Mouse (Mus musculus): ENCODE measurements around the gene Epha4. TPM values are rescaled to one million over a fixed set of nuclear protein-coding genes. Genes with fewer than 3 reads are reported as not detected.

Gene Epha4
- 93.3 and 95.7 TPM in 2 replicates for polyA plus RNA-seq (2015; fragmentation: Nextera tagmentation; extraction: Ambion mirVana)

DNA sequence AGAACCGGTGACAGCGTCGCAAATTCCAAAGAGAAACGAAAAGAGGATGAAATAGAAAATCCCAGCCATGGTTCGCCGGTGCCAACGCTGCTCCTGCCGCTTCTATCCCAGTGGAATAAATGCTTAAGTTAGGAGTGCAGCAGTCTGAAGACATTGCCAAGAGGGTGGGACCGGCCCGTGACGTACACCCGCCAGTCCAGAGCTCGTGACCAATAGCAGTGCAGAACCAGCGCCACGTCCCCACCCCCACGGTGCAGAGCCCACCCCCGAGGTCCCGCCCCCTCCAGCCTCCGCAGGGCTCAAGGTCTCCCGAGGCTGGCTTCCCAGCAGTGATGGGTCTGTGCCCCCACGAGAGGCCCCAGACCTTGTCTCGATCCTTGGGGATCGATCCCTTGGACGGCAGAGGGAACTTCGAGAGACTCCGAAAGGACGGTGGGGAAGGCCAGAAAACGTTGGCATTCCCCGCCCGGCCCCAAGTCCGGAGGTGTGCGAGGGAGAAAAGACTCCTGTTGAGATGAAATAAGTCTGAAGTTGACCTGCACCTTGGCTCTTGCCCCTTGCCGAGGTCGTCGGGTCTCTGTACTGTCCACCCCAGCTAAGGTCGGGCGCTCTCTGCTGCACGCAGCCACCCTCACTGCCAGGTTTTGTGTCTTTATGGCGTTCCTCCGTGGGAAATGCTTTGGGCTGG, at the start of gene Epha4:
Gene Epha4, minus strand, starts transcription at position 126 of the 688 bp plus-strand sequence.
- Histone ChIP-seq H3K36me3 (no peaks in the 10 kb centered on the region), H3K9ac (replicated peaks) (peak within 1 kb of the TSS; percentile 75), H3K9me3 (no peaks in the 10 kb centered on the region), H3K4me1 (peaks cover 38% of the 10 kb centered on the region), H3K4me2 (replicated peaks) (peak within 1 kb of the TSS; percentile 85), H3K27me3 (no peaks in the 10 kb centered on the region), H3K4me3 (peak within 1 kb of the TSS; percentile 68), H3K27ac (replicated peaks) (peak within 1 kb of the TSS; percentile 90)
- peak; percentile 94 for ATAC-seq (replicated peaks)
- WGBS, result under 1% methylated on average over 40 of the region's 40 CpGs

DNA sequence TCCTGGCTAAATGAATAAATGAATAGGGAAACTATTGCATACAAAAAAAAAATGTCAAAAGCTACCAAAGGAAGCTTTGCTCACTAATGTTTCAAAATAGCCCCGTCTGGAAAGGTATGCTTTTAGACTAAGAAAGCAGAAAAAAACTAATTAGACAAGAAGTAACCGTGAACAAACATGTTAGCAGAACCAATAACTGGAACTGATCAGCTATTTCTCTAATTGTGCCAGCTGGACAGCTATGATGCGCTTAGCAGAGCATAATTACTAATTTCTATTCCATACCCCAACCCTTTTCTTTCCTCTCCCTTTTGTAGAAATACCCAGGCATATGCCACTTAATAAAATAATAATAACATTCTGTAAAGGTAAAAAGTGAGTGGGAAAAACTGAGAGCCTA, 41.3 kb upstream of the Epha4 start:
- 26% methylated on average over 3 of the region's 3 CpGs for WGBS
- H3K4me1 ChIP-seq, result peaks cover 16% of the 10 kb centered on the region
- H3K4me2 ChIP-seq (replicated peaks), result no peak overlapping the region
- H3K27me3 ChIP-seq, result no peaks in the 10 kb centered on the region
- no peak for ATAC-seq (replicated peaks)
- 0 out of 2 replicates have a peak overlapping the region, but pooled peaks have one; percentile 27 for H3K27ac ChIP-seq (replicated peaks)
- H3K9me3 ChIP-seq, result no peaks in the 10 kb centered on the region
- H3K36me3 ChIP-seq, result no peaks in the 10 kb centered on the region
- H3K4me3 ChIP-seq, result no peak overlapping the region
- no peak overlapping the region for H3K9ac ChIP-seq (replicated peaks)

DNA sequence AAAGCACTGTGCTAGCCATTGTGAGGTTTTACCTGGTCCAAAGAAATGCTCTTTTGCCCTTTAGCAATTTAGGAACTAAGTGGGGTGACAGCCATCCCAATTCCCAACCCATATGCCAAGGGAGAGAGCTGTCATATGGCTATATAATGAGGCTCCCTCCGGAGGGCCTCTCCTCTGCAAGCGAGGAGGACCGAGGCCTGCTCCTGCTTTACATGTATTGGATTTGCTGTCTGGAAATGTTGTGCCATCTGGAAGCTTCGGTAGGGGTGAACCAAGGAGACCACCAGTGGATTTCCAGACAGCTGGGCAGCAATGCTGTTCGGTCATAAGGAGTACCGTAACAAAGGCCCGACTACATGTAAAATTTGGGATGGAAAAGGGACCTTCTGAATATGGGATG, 37.0 kb upstream of the Epha4 start:
- H3K27ac ChIP-seq (replicated peaks), result no peak overlapping the region
- peaks cover 19% of the 10 kb centered on the region for H3K4me1 ChIP-seq
- no peaks in the 10 kb centered on the region for H3K36me3 ChIP-seq
- no peak overlapping the region for H3K9ac ChIP-seq (replicated peaks)
- ATAC-seq (replicated peaks), result no peak
- no peaks in the 10 kb centered on the region for H3K27me3 ChIP-seq
- no peak overlapping the region for H3K4me2 ChIP-seq (replicated peaks)
- WGBS, result 76% methylated on average over 7 of the region's 7 CpGs
- H3K9me3 ChIP-seq, result no peaks in the 10 kb centered on the region
- H3K4me3 ChIP-seq, result no peak overlapping the region

DNA sequence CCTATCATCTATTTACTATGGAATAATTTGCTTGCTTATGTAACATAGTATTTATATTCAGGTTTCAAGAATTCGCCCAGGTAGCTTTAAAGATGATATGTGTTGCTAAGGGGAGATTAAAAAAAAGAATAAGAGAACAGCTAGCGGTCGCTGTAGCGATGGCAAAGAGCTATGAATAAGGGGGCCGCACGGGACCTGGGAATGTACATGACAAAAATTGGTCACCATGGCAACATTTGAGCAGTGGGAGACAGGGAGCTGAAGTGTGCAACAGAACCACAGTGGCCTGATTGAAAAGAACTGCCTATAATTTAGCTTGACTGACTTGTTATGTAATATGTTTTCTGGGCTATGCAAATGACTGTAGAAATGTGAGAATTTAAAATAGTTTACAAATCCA, 30.8 kb upstream of the Epha4 start:
- Histone ChIP-seq H3K27ac (replicated peaks) (peak overlapping the region; percentile 74), H3K4me1 (peaks cover 32% of the 10 kb centered on the region), H3K36me3 (no peaks in the 10 kb centered on the region), H3K9ac (replicated peaks) (no peak overlapping the region), H3K4me3 (no peak overlapping the region), H3K27me3 (no peaks in the 10 kb centered on the region), H3K9me3 (no peaks in the 10 kb centered on the region), H3K4me2 (replicated peaks) (peak overlapping the region; percentile 5)
- peak; percentile 97 for ATAC-seq (replicated peaks)
- WGBS, result 6% methylated on average over 6 of the region's 6 CpGs

DNA sequence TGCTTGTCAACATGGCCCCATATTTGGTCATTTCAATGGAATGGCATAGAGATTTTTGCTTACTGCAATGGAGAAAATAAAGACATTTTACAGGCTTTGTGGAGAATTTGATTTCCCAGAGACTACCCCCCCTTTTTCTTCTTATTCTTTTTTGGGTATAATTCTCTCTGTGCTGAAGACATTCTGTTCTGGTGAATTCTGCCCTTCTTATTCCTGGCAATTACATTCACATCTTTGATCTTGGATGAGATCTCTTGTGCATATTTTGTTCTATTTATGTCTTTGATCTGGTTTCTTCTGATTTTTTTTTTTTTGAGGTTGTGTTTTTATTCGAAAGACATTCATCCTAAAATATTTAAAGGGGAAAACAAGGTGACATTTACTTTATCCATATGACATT, 30.1 kb upstream of the Epha4 start:
- Histone ChIP-seq H3K9ac (replicated peaks) (no peak overlapping the region), H3K9me3 (no peaks in the 10 kb centered on the region), H3K4me2 (replicated peaks) (no peak overlapping the region), H3K4me3 (no peak overlapping the region), H3K36me3 (no peaks in the 10 kb centered on the region), H3K4me1 (peaks cover 33% of the 10 kb centered on the region), H3K27me3 (no peaks in the 10 kb centered on the region), H3K27ac (replicated peaks) (peak overlapping the region; percentile 74; the same call in 1 of the 2 replicates)
- 60% methylated on average over 1 of the region's 1 CpGs for WGBS
- no peak for ATAC-seq (replicated peaks)

DNA sequence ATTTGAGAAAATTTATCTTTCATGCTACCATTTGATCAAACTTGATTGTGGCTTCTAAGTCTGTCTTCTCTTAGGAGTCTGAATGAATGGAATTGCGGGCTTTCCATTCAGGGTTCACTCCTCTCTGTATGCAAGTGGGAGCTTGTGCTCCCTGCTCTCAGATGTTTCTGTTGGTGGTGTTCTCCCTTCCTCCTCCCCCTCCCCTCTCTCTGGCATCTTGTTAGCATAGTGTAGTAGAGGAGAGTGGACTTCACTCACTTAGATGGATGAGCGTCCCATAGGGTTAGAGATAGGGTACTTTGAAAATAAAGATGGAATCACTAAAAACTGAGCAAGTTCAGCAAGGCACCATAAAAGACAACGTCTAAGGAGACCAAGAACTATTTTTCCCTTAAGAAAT, 29.4 kb upstream of the Epha4 start:
- Histone ChIP-seq H3K9me3 (no peaks in the 10 kb centered on the region), H3K4me2 (replicated peaks) (no peak overlapping the region), H3K9ac (replicated peaks) (no peak overlapping the region), H3K36me3 (no peaks in the 10 kb centered on the region), H3K27me3 (no peaks in the 10 kb centered on the region), H3K4me3 (no peak overlapping the region), H3K27ac (replicated peaks) (peak overlapping the region; percentile 2; the same call in 1 of the 2 replicates), H3K4me1 (peaks cover 39% of the 10 kb centered on the region)
- WGBS, result 32% methylated on average over 3 of the region's 3 CpGs
- ATAC-seq (replicated peaks), result 0 out of 2 replicates have a peak, but pooled peaks have one; percentile 46

DNA sequence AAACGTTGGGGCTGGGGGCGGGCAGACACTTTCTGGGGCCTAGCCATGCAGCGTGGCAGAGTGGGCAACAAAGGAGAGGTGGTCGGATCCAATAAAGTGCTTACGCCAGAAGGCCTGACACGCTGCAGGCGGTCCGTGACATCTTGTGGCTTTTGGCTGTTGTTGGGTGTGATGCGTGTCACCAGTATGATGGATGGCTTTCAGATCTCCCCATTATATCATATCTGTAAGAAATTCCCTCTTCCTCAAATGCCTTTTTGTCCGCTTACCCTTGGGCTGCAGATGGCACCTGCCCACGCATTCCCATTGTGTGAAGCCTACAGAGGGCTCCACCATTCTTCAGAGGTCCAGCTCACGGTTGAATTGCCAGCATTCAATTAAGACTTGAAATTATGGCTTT, 25.1 kb upstream of the Epha4 start:
- ATAC-seq (replicated peaks), result no peak
- Histone ChIP-seq H3K4me3 (no peak overlapping the region), H3K9ac (replicated peaks) (no peak overlapping the region), H3K4me1 (peaks cover 18% of the 10 kb centered on the region), H3K4me2 (replicated peaks) (no peak overlapping the region), H3K36me3 (no peaks in the 10 kb centered on the region), H3K27me3 (no peaks in the 10 kb centered on the region), H3K9me3 (no peaks in the 10 kb centered on the region), H3K27ac (replicated peaks) (no peak overlapping the region)
- WGBS, result 74% methylated on average over 12 of the region's 12 CpGs

DNA sequence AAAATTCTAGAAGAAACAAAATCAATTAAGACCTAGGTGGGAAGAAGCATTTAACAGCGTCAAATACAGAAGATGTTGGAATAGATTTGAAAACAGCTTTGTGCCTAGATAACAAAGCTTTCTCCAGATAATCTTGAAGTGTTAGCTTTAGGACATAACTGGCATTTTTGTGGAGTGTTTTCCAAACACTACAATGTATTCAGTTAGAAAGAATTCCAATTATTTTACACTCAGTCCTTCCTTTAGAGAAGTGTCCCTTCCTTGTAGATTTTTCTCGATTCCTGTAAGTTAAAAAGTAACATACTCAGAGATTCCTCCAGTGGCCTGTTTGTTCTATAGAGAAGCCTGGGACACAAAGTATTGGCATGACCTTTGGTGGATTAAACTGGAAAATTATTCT, 23.7 kb upstream of the Epha4 start:
- H3K4me1 ChIP-seq, result peaks cover 8% of the 10 kb centered on the region
- H3K9ac ChIP-seq (replicated peaks), result no peak overlapping the region
- H3K27me3 ChIP-seq, result no peaks in the 10 kb centered on the region
- no peak overlapping the region for H3K4me3 ChIP-seq
- no peak overlapping the region for H3K4me2 ChIP-seq (replicated peaks)
- H3K27ac ChIP-seq (replicated peaks), result no peak overlapping the region
- no peaks in the 10 kb centered on the region for H3K9me3 ChIP-seq
- WGBS, result 78% methylated on average over 2 of the region's 2 CpGs
- no peaks in the 10 kb centered on the region for H3K36me3 ChIP-seq
- ATAC-seq (replicated peaks), result no peak

GRCm38 (mm10) chr1:77535905-77536304, 21.0 kb upstream of the Epha4 start:
- H3K27ac ChIP-seq (replicated peaks), result no peak overlapping the region
- no peak overlapping the region for H3K4me2 ChIP-seq (replicated peaks)
- 89% methylated on average over 5 of the region's 5 CpGs for WGBS
- ATAC-seq (replicated peaks), result no peak
- no peaks in the 10 kb centered on the region for H3K9me3 ChIP-seq
- H3K4me3 ChIP-seq, result no peak overlapping the region
- H3K27me3 ChIP-seq, result no peaks in the 10 kb centered on the region
- no peak overlapping the region for H3K9ac ChIP-seq (replicated peaks)
- peaks cover 22% of the 10 kb centered on the region for H3K4me1 ChIP-seq
- H3K36me3 ChIP-seq, result no peaks in the 10 kb centered on the region

DNA sequence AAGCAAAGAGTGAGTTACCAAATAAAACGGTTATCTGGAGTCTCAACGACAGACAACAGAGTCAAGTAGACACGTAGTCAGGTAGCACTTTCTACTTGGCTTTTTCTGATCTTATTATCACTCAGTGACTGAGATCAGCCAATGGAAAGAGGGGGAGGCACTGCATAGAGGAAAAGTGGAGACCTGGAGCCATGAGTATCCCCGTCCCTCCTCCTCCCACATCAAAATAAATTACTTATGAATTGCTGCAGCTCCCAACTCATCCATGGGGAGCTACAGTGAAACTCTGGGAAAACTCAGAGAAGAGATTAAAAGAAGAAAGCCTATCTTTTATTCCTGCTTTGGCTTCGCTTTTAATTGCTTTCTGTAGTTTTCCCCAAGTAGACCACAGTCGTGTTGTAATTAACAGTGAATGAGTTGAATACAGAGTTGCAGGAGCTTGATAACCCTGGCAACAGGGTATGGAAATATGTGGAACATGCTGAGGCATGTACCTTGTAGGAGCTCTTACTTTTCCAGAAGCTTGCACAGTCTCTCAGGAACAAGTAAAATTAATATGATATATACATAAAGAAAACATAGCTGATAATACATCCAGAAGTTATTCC, 17.8 kb upstream of the Epha4 start:
- Histone ChIP-seq H3K4me2 (replicated peaks) (peak overlapping the region; percentile 16), H3K27ac (replicated peaks) (peak overlapping the region; percentile 61)
- ATAC-seq (replicated peaks), result peak; percentile 49

GRCm38 (mm10) chr1:77531934-77532575, 17.2 kb upstream of the Epha4 start:
- Histone ChIP-seq H3K4me3 (no peak overlapping the region), H3K4me2 (replicated peaks) (peak overlapping the region; percentile 16; the same call in 1 of the 2 replicates), H3K4me1 (peaks cover 19% of the 10 kb centered on the region), H3K9ac (replicated peaks) (no peak overlapping the region), H3K36me3 (no peaks in the 10 kb centered on the region), H3K9me3 (no peaks in the 10 kb centered on the region), H3K27ac (replicated peaks) (peak overlapping the region; percentile 61), H3K27me3 (no peaks in the 10 kb centered on the region)
- ATAC-seq (replicated peaks), result peak; percentile 90
- 8% methylated on average over 5 of the region's 5 CpGs for WGBS

More for the DNA sequence above, 17.8 kb upstream of the Epha4 start:
- WGBS, result 5% methylated on average over 6 of the region's 6 CpGs
- H3K36me3 ChIP-seq, result no peaks in the 10 kb centered on the region
- no peaks in the 10 kb centered on the region for H3K27me3 ChIP-seq
- no peaks in the 10 kb centered on the region for H3K9me3 ChIP-seq
- peaks cover 15% of the 10 kb centered on the region for H3K4me1 ChIP-seq
- no peak overlapping the region for H3K9ac ChIP-seq (replicated peaks)
- H3K4me3 ChIP-seq, result no peak overlapping the region

DNA sequence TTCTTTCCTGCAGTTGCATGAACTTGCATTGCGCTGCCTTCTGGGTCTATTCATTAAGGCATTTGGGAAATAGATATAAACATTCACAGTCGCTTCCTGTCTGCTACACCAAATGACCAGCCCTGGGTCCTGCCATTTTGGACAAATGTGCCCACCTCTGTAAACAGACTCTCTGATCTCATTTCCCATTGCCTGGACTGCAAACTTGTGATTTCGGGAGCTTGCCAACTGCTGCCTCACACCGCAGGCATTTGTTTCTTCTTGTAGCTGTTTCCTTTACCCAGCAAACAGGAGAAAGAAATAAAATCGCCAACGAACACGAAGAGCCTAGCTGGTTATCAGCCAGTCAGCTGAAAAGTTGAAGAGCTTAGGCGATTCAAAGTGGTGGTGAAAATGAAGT, 10.2 kb upstream of the Epha4 start:
- H3K9ac ChIP-seq (replicated peaks), result no peak overlapping the region
- H3K4me2 ChIP-seq (replicated peaks), result no peak overlapping the region
- H3K27me3 ChIP-seq, result no peaks in the 10 kb centered on the region
- H3K27ac ChIP-seq (replicated peaks), result no peak overlapping the region
- WGBS, result 87% methylated on average over 8 of the region's 8 CpGs
- no peaks in the 10 kb centered on the region for H3K9me3 ChIP-seq
- H3K4me1 ChIP-seq, result peaks cover 28% of the 10 kb centered on the region
- H3K36me3 ChIP-seq, result no peaks in the 10 kb centered on the region
- ATAC-seq (replicated peaks), result no peak
- no peak overlapping the region for H3K4me3 ChIP-seq

Measured in forebrain, embryonic 15.5 days (tissue).